Mouse (Mus musculus) MEL (cell line): Measurements from ENCODE around the gene St6galnac4. TPM values are rescaled to one million over a fixed set of nuclear protein-coding genes. Genes with fewer than 3 reads are reported as not detected.

Experiments used
- DNase-seq: peaks from one replicate; pipeline ENCODE4 v3.0.0; 2011; ENCODE audit warnings: low read depth, low spot score
- H3K27ac ChIP-seq: 2 replicates; pipeline ENCODE4 v1.5.1; 2012; ENCODE audit warnings: low read depth, mild to moderate bottlenecking, control low read depth, low read length, moderate library complexity; ENCODE audit not compliant: control insufficient read depth
- H3K27me3 ChIP-seq, 2 experiments: fragments of 150-350 bp in 1 of 2; sonication (generic) in 1 of 2; 2 replicates each; pipeline ENCODE4 v1.6.1; 2012; ENCODE audit warnings: low read length in 2 of 2, mild to moderate bottlenecking in 2 of 2, improper control_type of control experiment in 1 of 2, moderate library complexity in 1 of 2; ENCODE audit not compliant: insufficient read depth in 2 of 2, control insufficient read depth in 1 of 2
- H3K36me3 ChIP-seq, 2 experiments: 2 replicates each; pipeline ENCODE4 v1.6.1; 2012 to 2014; ENCODE audit warnings: low read length in 2 of 2, improper control_type of control experiment in 1 of 2, inconsistent platforms in 1 of 2, mild to moderate bottlenecking in 1 of 2; ENCODE audit not compliant: insufficient read depth in 2 of 2, control insufficient read depth in 1 of 2
- H3K4me1 ChIP-seq, 2 experiments: fragments of 150-350 bp in 1 of 2; sonication (generic) in 1 of 2; 2 replicates each; pipeline ENCODE4 v1.6.1; 2012; ENCODE audit warnings: low read length in 2 of 2, improper control_type of control experiment in 1 of 2, mild to moderate bottlenecking in 1 of 2; ENCODE audit not compliant: insufficient read depth in 2 of 2, control insufficient read depth in 1 of 2
- H3K4me3 ChIP-seq, 2 experiments: fragments of 150-350 bp in 1 of 2; sonication (generic) in 1 of 2; 2 replicates each; pipeline ENCODE4 v1.5.1; 2012; ENCODE audit warnings: low read depth in 2 of 2, low read length in 2 of 2, mild to moderate bottlenecking in 2 of 2, moderate library complexity in 2 of 2, control low read depth in 1 of 2, improper control_type of control experiment in 1 of 2; ENCODE audit not compliant: control insufficient read depth in 1 of 2, insufficient read depth in 1 of 2
- H3K79me2 ChIP-seq: 2 replicates; pipeline ENCODE4 v1.6.1; 2012; ENCODE audit warnings: mild to moderate bottlenecking, low read length, moderate library complexity; ENCODE audit not compliant: control insufficient read depth, poor library complexity, insufficient read depth
- H3K9ac ChIP-seq: 2 replicates; pipeline ENCODE4 v1.6.1; 2012; ENCODE audit warnings: low read depth, mild to moderate bottlenecking, control low read depth, low read length, moderate library complexity; ENCODE audit not compliant: control insufficient read depth, poor library complexity, severe bottlenecking
- H3K9me3 ChIP-seq: fragments of 150-350 bp; sonication (generic); replicated peaks from 2 replicates; pipeline ENCODE4 v1.6.1; 2012; ENCODE audit warnings: mild to moderate bottlenecking, low read length, improper control_type of control experiment, moderate library complexity; ENCODE audit not compliant: insufficient read depth
- CHD2 ChIP-seq: IDR thresholded peaks from 2 replicates; pipeline ENCODE4 v1.6.1; 2011; ENCODE audit warnings: low read length, improper control_type of control experiment
- ETS1 ChIP-seq: IDR thresholded peaks from 2 replicates; pipeline ENCODE4 v1.6.1; 2012; ENCODE audit warnings: low read depth, mild to moderate bottlenecking, inconsistent platforms, low read length, improper control_type of control experiment, moderate library complexity
- GABPA ChIP-seq: IDR thresholded peaks from 2 replicates; pipeline ENCODE4 v1.6.1; 2012; ENCODE audit warnings: low read depth, mild to moderate bottlenecking, inconsistent platforms, low read length, improper control_type of control experiment, moderate library complexity
- JUND ChIP-seq: IDR thresholded peaks from 2 replicates; pipeline ENCODE4 v1.6.1; 2011; ENCODE audit warnings: low read depth, mild to moderate bottlenecking, improper control_type of control experiment, low read length
- KAT2A ChIP-seq: conservative IDR thresholded peaks from 2 replicates; pipeline ENCODE4 v1.6.1; 2012; ENCODE audit warnings: low read depth, low read length, improper control_type of control experiment, inconsistent platforms
- MAFK ChIP-seq: IDR thresholded peaks from 2 replicates; pipeline ENCODE4 v1.6.1; 2011; ENCODE audit warnings: low read depth, mild to moderate bottlenecking, low read length, improper control_type of control experiment, borderline replicate concordance
- MAZ ChIP-seq: IDR thresholded peaks from 2 replicates; pipeline ENCODE4 v1.6.1; 2012; ENCODE audit warnings: low read depth, mild to moderate bottlenecking, inconsistent platforms, low read length, improper control_type of control experiment
- MYB ChIP-seq: IDR thresholded peaks from 2 replicates; pipeline ENCODE4 v1.6.1; 2011; ENCODE audit warnings: mild to moderate bottlenecking, low read depth, low read length, improper control_type of control experiment
- MYC ChIP-seq: IDR thresholded peaks from 2 replicates; pipeline ENCODE4 v1.6.1; 2011; ENCODE audit warnings: low read depth, mild to moderate bottlenecking, low read length, improper control_type of control experiment, moderate library complexity
- POLR2AphosphoS2 ChIP-seq: IDR thresholded peaks from 2 replicates; pipeline ENCODE4 v1.6.1; 2011; ENCODE audit warnings: low read length, improper control_type of control experiment
- RAD21 ChIP-seq: IDR thresholded peaks from 2 replicates; pipeline ENCODE4 v1.6.1; 2011; ENCODE audit warnings: mild to moderate bottlenecking, low read depth, low read length, improper control_type of control experiment
- RCOR1 ChIP-seq: IDR thresholded peaks from 2 replicates; pipeline ENCODE4 v1.6.1; 2012; ENCODE audit warnings: low read depth, mild to moderate bottlenecking, inconsistent platforms, low read length, improper control_type of control experiment
- TCF12 ChIP-seq: IDR thresholded peaks from 2 replicates; pipeline ENCODE4 v1.6.1; 2014; ENCODE audit warnings: low read depth, mild to moderate bottlenecking, inconsistent platforms, low read length, improper control_type of control experiment, moderate library complexity
- USF2 ChIP-seq, 2 experiments: IDR thresholded peaks; 2 replicates each; pipeline ENCODE4 v1.6.1; 2011 to 2012; ENCODE audit warnings: improper control_type of control experiment in 2 of 2, low read length in 2 of 2, borderline replicate concordance in 1 of 2, inconsistent platforms in 1 of 2, low read depth in 1 of 2, mild to moderate bottlenecking in 1 of 2; ENCODE audit not compliant: insufficient read depth in 1 of 2
- ZMIZ1 ChIP-seq: IDR thresholded peaks from 2 replicates; pipeline ENCODE4 v1.6.1; 2012; ENCODE audit warnings: low read depth, mild to moderate bottlenecking, inconsistent platforms, low read length, improper control_type of control experiment, moderate library complexity
- polyA plus RNA-seq, 2 experiments: library from polyadenylated mRNA; stranded (reverse) in 1 of 2; unstranded in 1 of 2; fragments of >175 nt in 1 of 2; fragments of >200 nt in 1 of 2; gene quantifications; 2 replicates each; pipeline versions ENCODE4 v1.2.1 to v1.2.4; 2012; ENCODE audit warnings: low replicate concordance in 2 of 2, low read depth in 1 of 2; ENCODE audit not compliant: insufficient read length in 2 of 2, insufficient read depth in 1 of 2, missing spikeins in 1 of 2
- total RNA-seq: library from RNA; depleted of rRNA; stranded (reverse); fragments of 300-350 nt; gene quantifications from 2 replicates; pipeline ENCODE4 v1.2.3, GENCODE M21; 2012

The St6galnac4 gene
- total and polyA plus RNA-seq, 3 experiments, result 58.3 to 109 TPM; not detected in 1

- no peak for TF ChIP-seq JUND
- TF ChIP-seq KAT2A, result no peak
- no peak for TF ChIP-seq MYC
- TF ChIP-seq ETS1, result no peak
- no peak for TF ChIP-seq TCF12
- TF ChIP-seq MAFK, result no peak
- peaks cover 0 to 6% of the 10 kb centered on the region in 2 experiments; a peak in 2 of 4 replicates for H3K36me3 ChIP-seq
- no peak overlapping the region for H3K27ac ChIP-seq
- no peak overlapping the region for H3K9ac ChIP-seq
- H3K79me2 ChIP-seq, result no peaks in the 10 kb centered on the region
- no peaks in the 10 kb centered on the region for H3K27me3 ChIP-seq
- no peak overlapping the region for H3K4me3 ChIP-seq
- H3K4me1 ChIP-seq, result peaks cover 1 to 8% of the 10 kb centered on the region in 2 experiments; a peak in 2 of 4 replicates
- peak; percentile 44 for DNase-seq
- no peaks in the 10 kb centered on the region for H3K9me3 ChIP-seq
Observed at GRCm38 (mm10) chr2:32541986-32542573, 44.8 kb upstream of the St6galnac4 start.

DNA sequence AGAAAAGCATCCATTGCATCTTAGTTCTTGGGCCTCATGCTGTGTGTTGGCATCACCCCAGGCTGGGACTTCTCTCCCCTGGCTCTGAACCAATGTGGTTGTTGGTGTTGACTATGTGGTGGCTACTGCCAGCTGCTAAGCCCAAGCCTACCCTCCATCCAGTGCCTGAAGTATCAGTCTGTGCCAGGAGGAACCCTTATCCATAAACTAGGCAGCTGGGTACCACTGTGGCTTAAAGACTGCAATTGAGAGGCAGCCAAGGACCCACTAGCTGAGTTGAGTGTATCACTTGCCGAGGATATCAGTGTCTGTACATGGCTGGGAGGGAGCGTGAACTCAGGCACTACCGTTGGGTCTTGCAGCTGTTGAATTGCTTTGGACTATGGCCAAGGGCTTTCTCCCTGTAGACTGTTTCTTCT lies 43.9 kb upstream of the St6galnac4 start:
- TF ChIP-seq RAD21 (no peak), MAFK (no peak), USF2 (IDR thresholded peaks at IDR 0.05; ENCODE audit: borderline replicate concordance in 1 of 2, insufficient read depth in 1 of 2, low read depth in 1 of 2, low read length in 2 of 2) (no peak), ETS1 (no peak), MYB (no peak), POLR2AphosphoS2 (no peak), GABPA (no peak), TCF12 (no peak), MAZ (no peak), RCOR1 (no peak), ZMIZ1 (no peak), CHD2 (no peak)
- TF ChIP-seq, all 39 proteins: peak for 0
- DNase-seq, result no peak
- Histone ChIP-seq H3K9me3 (no peaks in the 10 kb centered on the region), H3K27me3 (no peaks in the 10 kb centered on the region), H3K9ac (no peak overlapping the region), H3K79me2 (no peaks in the 10 kb centered on the region), H3K27ac (no peak overlapping the region), H3K4me1 (no peaks in the 10 kb centered on the region), H3K4me3 (no peak overlapping the region), H3K36me3 (no peaks in the 10 kb centered on the region)
